Mouse (Mus musculus) lung, postnatal 0 days (tissue): Measurements from ENCODE around the gene Alk. TPM values are rescaled to one million over a fixed set of nuclear protein-coding genes. Genes with fewer than 3 reads are reported as not detected.

Experiments
- ATAC-seq: fragments of 200-750 bp; cut with Nextera tagmentation; 2 replicates; pipeline ENCODE4 v1.8.0; 2017; ENCODE audit warnings: moderate library complexity
- DNase-seq: peaks from one replicate; pipeline ENCODE4 v3.0.0-alpha.2; 2016; ENCODE audit warnings: low spot score
- H3K27ac ChIP-seq: fragments of 300-500 bp; sonication (generic); 2 replicates; pipeline ENCODE4 v1.5.1; 2014; ENCODE audit warnings: antibody characterized with exemption, mild to moderate bottlenecking, low read length, mixed read lengths
- H3K27me3 ChIP-seq: fragments of 300-500 bp; sonication (generic); replicated peaks from 2 replicates; pipeline ENCODE4 v1.6.1; 2014; ENCODE audit warnings: low read length, mixed read lengths; ENCODE audit not compliant: insufficient read depth
- H3K36me3 ChIP-seq: fragments of 300-500 bp; sonication (generic); 2 replicates; pipeline ENCODE4 v1.6.1; 2014; ENCODE audit warnings: low read length, mixed read lengths; ENCODE audit not compliant: insufficient read depth
- H3K4me1 ChIP-seq: fragments of 300-500 bp; sonication (generic); 2 replicates; pipeline ENCODE4 v1.6.1; 2014; ENCODE audit warnings: antibody characterized with exemption, low read depth, low read length, mixed read lengths; ENCODE audit not compliant: insufficient read depth
- H3K4me2 ChIP-seq: fragments of 300-500 bp; sonication (generic); replicated peaks from 2 replicates; pipeline ENCODE4 v1.6.1; 2014; ENCODE audit warnings: low read depth, mild to moderate bottlenecking, low read length, moderate library complexity, mixed read lengths
- H3K4me3 ChIP-seq: fragments of 300-500 bp; sonication (generic); 2 replicates; pipeline ENCODE4 v1.5.1; 2014; ENCODE audit warnings: low read depth, low read length
- H3K9ac ChIP-seq: fragments of 300-500 bp; sonication (generic); replicated peaks from 2 replicates; pipeline ENCODE4 v1.6.1; 2014; ENCODE audit warnings: low read depth, mild to moderate bottlenecking
- H3K9me3 ChIP-seq: fragments of 300-500 bp; sonication (generic); 2 replicates; pipeline ENCODE4 v1.6.1; 2016; ENCODE audit warnings: low read length, mixed read lengths
- CTCF ChIP-seq: IDR thresholded peaks from 2 replicates; pipeline ENCODE4 v1.5.1; 2016; ENCODE audit warnings: antibody characterized with exemption, mild to moderate bottlenecking
- EP300 ChIP-seq: IDR thresholded peaks from 2 replicates; pipeline ENCODE4 v1.6.1; 2016; ENCODE audit warnings: antibody characterized with exemption, mild to moderate bottlenecking, control low read depth
- WGBS: fragments of 180-500 bp; shearing (Covaris S2); extraction: QIAGEN DNeasy Blood & Tissue Kit; methylation state at CpG from one replicate; pipeline ENCODE4 v1.1.7; 2014; 5-methylcytosine and 5-hydroxymethylcytosine counted together
- polyA plus RNA-seq: library from polyadenylated mRNA; unstranded; fragments of >200 nt; fragmentation: Nextera tagmentation; extraction: Ambion mirVana; gene quantifications from 2 replicates; pipeline ENCODE4 v1.2.1, GENCODE M21; 2015

Alk gene
- polyA plus RNA-seq, 1 experiment from 2014 or later = not detected

- no peaks in the 10 kb centered on the region for H3K4me1 ChIP-seq
- WGBS = 85% methylated on average over 4 of the region's 4 CpGs
- DNase-seq (no peak), ATAC-seq (no peak)
- no peaks in the 10 kb centered on the region for H3K9me3 ChIP-seq
- H3K27me3 ChIP-seq = no peaks in the 10 kb centered on the region
- H3K27ac ChIP-seq = no peak overlapping the region
- no peaks in the 10 kb centered on the region for H3K36me3 ChIP-seq
- TF ChIP-seq EP300 (no peak), CTCF (no peak)
- H3K4me2 ChIP-seq = no peak overlapping the region
- H3K4me3 ChIP-seq = no peak overlapping the region
- H3K9ac ChIP-seq = no peak overlapping the region
These were observed 265.0 kb downstream of the Alk start for GRCm38 (mm10) chr17:72339437-72339836.

DNA sequence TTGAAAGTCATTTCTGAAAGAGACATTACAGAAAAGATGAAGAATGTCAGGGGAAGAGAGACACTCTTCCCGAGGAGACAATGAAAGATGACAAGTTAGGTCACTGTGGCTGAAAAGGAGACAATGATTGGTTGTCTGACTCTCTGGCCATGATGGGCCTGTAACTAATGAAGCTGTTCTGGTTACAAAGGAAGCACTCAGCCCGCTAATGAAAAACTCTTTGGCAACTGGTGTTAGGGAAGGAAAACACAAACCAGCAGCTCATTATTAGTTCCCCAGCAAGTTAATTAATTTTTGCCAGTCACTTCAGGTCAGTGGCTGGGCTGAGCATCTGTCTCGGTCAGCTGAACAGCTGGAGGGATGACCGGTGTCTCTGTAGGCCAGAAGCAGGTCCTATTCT lies 271.5 kb downstream of the Alk start:
- no peak for ATAC-seq
- Histone ChIP-seq H3K4me1 (no peaks in the 10 kb centered on the region), H3K27me3 (no peaks in the 10 kb centered on the region), H3K27ac (no peak overlapping the region), H3K9ac (no peak overlapping the region), H3K4me2 (no peak overlapping the region), H3K4me3 (no peak overlapping the region), H3K36me3 (no peaks in the 10 kb centered on the region), H3K9me3 (no peaks in the 10 kb centered on the region)
- WGBS = 56% methylated on average over 4 of the region's 4 CpGs
- no peak for DNase-seq
- TF ChIP-seq CTCF (no peak), EP300 (no peak)

- Histone ChIP-seq H3K27ac (no peak overlapping the region), H3K9ac (no peak overlapping the region), H3K36me3 (no peaks in the 10 kb centered on the region), H3K27me3 (no peaks in the 10 kb centered on the region), H3K4me1 (no peaks in the 10 kb centered on the region), H3K4me2 (no peak overlapping the region), H3K4me3 (no peak overlapping the region), H3K9me3 (no peaks in the 10 kb centered on the region)
- DNase-seq = no peak
- no peak for ATAC-seq
- TF ChIP-seq EP300 (no peak), CTCF (no peak)
- 91% methylated on average over 4 of the region's 4 CpGs for WGBS
These were observed 278.5 kb downstream of the Alk start for GRCm38 (mm10) chr17:72325941-72326340.

GRCm38 (mm10) chr17:72319576-72319975 lies 284.9 kb downstream of the Alk start:
- TF ChIP-seq CTCF = peak; percentile 20
- TF ChIP-seq EP300 = no peak
- no peaks in the 10 kb centered on the region for H3K4me1 ChIP-seq
- ATAC-seq (no peak), DNase-seq (no peak)
- no peak overlapping the region for H3K4me3 ChIP-seq
- H3K27me3 ChIP-seq = no peaks in the 10 kb centered on the region
- H3K27ac ChIP-seq = no peak overlapping the region
- no peak overlapping the region for H3K4me2 ChIP-seq
- no peak overlapping the region for H3K9ac ChIP-seq
- H3K36me3 ChIP-seq = no peaks in the 10 kb centered on the region
- no peaks in the 10 kb centered on the region for H3K9me3 ChIP-seq

- DNase-seq = no peak
- Histone ChIP-seq H3K4me3 (no peak overlapping the region), H3K9me3 (no peaks in the 10 kb centered on the region), H3K27ac (no peak overlapping the region), H3K4me2 (no peak overlapping the region), H3K4me1 (no peaks in the 10 kb centered on the region), H3K27me3 (no peaks in the 10 kb centered on the region), H3K36me3 (no peaks in the 10 kb centered on the region), H3K9ac (no peak overlapping the region)
- WGBS = 78% methylated on average over 5 of the region's 5 CpGs
- TF ChIP-seq EP300 (no peak), CTCF (no peak)
- ATAC-seq = no peak
These were observed 304.8 kb downstream of the Alk start for GRCm38 (mm10) chr17:72299651-72300050.

DNA sequence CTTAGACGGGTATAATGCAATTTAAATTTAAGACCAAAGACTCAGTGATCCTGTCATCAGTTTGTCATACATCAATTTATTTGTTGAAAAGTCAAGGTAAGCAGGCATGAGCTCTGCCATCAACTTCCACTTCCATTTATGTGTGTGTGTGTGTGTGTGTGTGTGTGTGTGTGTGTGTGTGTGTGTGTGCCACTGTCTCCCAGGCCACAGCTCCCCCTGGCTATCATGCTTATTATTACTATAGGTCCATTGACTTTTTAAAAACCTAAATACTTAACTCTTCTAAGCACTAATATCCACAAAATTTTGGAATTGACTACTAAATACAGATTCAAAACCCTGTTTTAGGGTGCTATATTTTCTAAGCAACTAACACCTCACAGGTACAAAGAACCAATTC lies 308.1 kb downstream of the Alk start:
- Histone ChIP-seq H3K9ac (no peak overlapping the region), H3K27ac (no peak overlapping the region), H3K27me3 (no peaks in the 10 kb centered on the region), H3K4me3 (no peak overlapping the region), H3K9me3 (no peaks in the 10 kb centered on the region), H3K4me1 (no peaks in the 10 kb centered on the region), H3K36me3 (no peaks in the 10 kb centered on the region), H3K4me2 (no peak overlapping the region)
- no peak for TF ChIP-seq EP300
- no peak for TF ChIP-seq CTCF
- 78% methylated on average over 1 of the region's 1 CpGs for WGBS
- no peak for ATAC-seq
- no peak for DNase-seq

DNA sequence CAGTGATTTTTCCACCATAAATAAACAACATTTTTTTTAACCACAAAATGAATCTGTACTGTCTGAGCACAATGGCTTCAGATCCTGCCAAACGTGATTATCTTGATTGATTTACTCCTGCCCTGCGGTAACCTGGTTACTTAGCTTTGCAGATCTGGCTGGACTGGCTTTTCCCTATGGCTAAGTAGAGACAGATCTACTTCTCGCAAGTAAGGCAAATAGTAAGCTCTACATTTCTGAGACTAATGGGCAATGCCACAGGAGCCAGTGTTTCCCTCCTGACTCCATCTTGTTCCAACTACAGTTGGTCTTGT lies 311.2 kb downstream of the Alk start:
- H3K4me2 ChIP-seq = no peak overlapping the region
- ATAC-seq (no peak), DNase-seq (no peak)
- H3K36me3 ChIP-seq = no peaks in the 10 kb centered on the region
- no peaks in the 10 kb centered on the region for H3K9me3 ChIP-seq
- H3K9ac ChIP-seq = no peak overlapping the region
- no peaks in the 10 kb centered on the region for H3K27me3 ChIP-seq
- H3K4me1 ChIP-seq = no peaks in the 10 kb centered on the region
- TF ChIP-seq EP300 (no peak), CTCF (no peak)
- no peak overlapping the region for H3K27ac ChIP-seq
- WGBS = 26% methylated on average over 3 of the region's 3 CpGs
- no peak overlapping the region for H3K4me3 ChIP-seq
